Mouse (Mus musculus) heart, postnatal 0 days (tissue): ENCODE measurements around the gene Csf2rb.

ENCODE experiments used
- CTCF ChIP-seq: IDR thresholded peaks from 2 replicates; pipeline ENCODE4 v1.5.1; 2016; ENCODE audit warnings: antibody characterized with exemption, control low read depth, low read depth
- EP300 ChIP-seq: IDR thresholded peaks from 2 replicates; pipeline ENCODE4 v1.6.1; 2016; ENCODE audit warnings: antibody characterized with exemption, low read depth

GRCm38 (mm10) chr15:78330706-78331105 lies 5.2 kb downstream of the Csf2rb start:
- no peak for TF ChIP-seq CTCF
- no peak for TF ChIP-seq EP300
